Mouse (Mus musculus) stomach, embryonic 14.5 days (tissue): ENCODE data around the gene Gm3448. TPM values are rescaled to one million over a fixed set of nuclear protein-coding genes. Genes with fewer than 3 reads are reported as not detected.
"Not testable (repeated sequence)": the region's sequence is repeated elsewhere in the genome, so short reads cannot be mapped to it uniquely, and the experiment has no call there.

Experiments used
- ATAC-seq: fragments of 200-750 bp; cut with Nextera tagmentation; 2 replicates; pipeline ENCODE4 v1.8.0; 2017; ENCODE audit warnings: low read depth, moderate TSS enrichment; ENCODE audit not compliant: insufficient number of reproducible peaks, insufficient read depth, low FRiP score
- H3K27ac ChIP-seq: fragments of 300-500 bp; sonication (generic); 2 replicates; pipeline ENCODE4 v1.5.1; 2014; ENCODE audit warnings: mild to moderate bottlenecking, low read length, moderate library complexity, mixed read lengths
- H3K27me3 ChIP-seq: fragments of 300-500 bp; sonication (generic); 2 replicates; pipeline ENCODE4 v1.6.1; 2014; ENCODE audit warnings: low read length, control low read depth, mixed read lengths; ENCODE audit not compliant: control insufficient read depth, insufficient read depth
- H3K36me3 ChIP-seq: fragments of 300-500 bp; sonication (generic); 2 replicates; pipeline ENCODE4 v1.6.1; 2014; ENCODE audit warnings: mild to moderate bottlenecking, control low read depth, low read length, moderate library complexity, mixed read lengths; ENCODE audit not compliant: control insufficient read depth, insufficient read depth
- H3K4me1 ChIP-seq: fragments of 300-500 bp; sonication (generic); 2 replicates; pipeline ENCODE4 v1.6.1; 2014; ENCODE audit warnings: low read length, control low read depth, mixed read lengths; ENCODE audit not compliant: control insufficient read depth, insufficient read depth
- H3K4me2 ChIP-seq: fragments of 300-500 bp; sonication (generic); replicated peaks from 2 replicates; pipeline ENCODE4 v1.6.1; 2014; ENCODE audit warnings: low read depth, low read length, control low read depth
- H3K4me3 ChIP-seq: fragments of 300-500 bp; sonication (generic); 2 replicates; pipeline ENCODE4 v1.5.1; 2014; ENCODE audit warnings: low read depth, low read length, control low read depth
- H3K9ac ChIP-seq: fragments of 300-500 bp; sonication (generic); replicated peaks from 2 replicates; pipeline ENCODE4 v1.6.1; 2014; ENCODE audit warnings: low read depth, mild to moderate bottlenecking, control low read depth, low read length, moderate library complexity, mixed read lengths
- H3K9me3 ChIP-seq: fragments of 300-500 bp; sonication (generic); 2 replicates; pipeline ENCODE4 v1.6.1; 2016; ENCODE audit warnings: low read depth, low read length, control low read depth; ENCODE audit not compliant: control insufficient read depth
- WGBS: fragments of 180-500 bp; shearing (Covaris S2); extraction: QIAGEN DNeasy Blood & Tissue Kit; methylation state at CpG from one replicate; pipeline ENCODE4 v1.1.7; 2014; 5-methylcytosine and 5-hydroxymethylcytosine counted together
- polyA plus RNA-seq: library from polyadenylated mRNA; unstranded; fragments of >200 nt; fragmentation: Nextera tagmentation; extraction: Ambion mirVana; gene quantifications from 2 replicates; pipeline ENCODE4 v1.2.1, GENCODE M21; 2014

The Gm3448 gene
- polyA plus RNA-seq, 1 experiment from 2014 or later, result 5.0 TPM

- Histone ChIP-seq H3K9me3 (no peaks in the 10 kb centered on the region), H3K4me1 (no peaks in the 10 kb centered on the region), H3K4me2 (no peak overlapping the region), H3K27me3 (no peaks in the 10 kb centered on the region), H3K27ac (no peak overlapping the region), H3K36me3 (no peaks in the 10 kb centered on the region; the same call in 1 of the 2 replicates), H3K9ac (no peak overlapping the region), H3K4me3 (no peak overlapping the region)
- no peak for ATAC-seq
- WGBS, result 94% methylated on average over 4 of the region's 4 CpGs
Measured at GRCm38 (mm10) chr17:15055925-15056324, 14.6 kb upstream of the Gm3448 start.

- not testable (repeated sequence) for H3K4me1 ChIP-seq, H3K36me3 ChIP-seq, H3K4me3 ChIP-seq, H3K9me3 ChIP-seq, H3K27ac ChIP-seq, H3K27me3 ChIP-seq, H3K9ac ChIP-seq, H3K4me2 ChIP-seq, ATAC-seq
- 90% methylated on average over 11 of the region's 13 CpGs for WGBS
Measured at GRCm38 (mm10) chr17:15053829-15054200, 12.5 kb upstream of the Gm3448 start.

- not testable (repeated sequence) for ATAC-seq, H3K9me3 ChIP-seq, H3K4me3 ChIP-seq, H3K4me1 ChIP-seq, H3K36me3 ChIP-seq, H3K4me2 ChIP-seq, H3K27ac ChIP-seq, H3K9ac ChIP-seq, H3K27me3 ChIP-seq
- WGBS, result 91% methylated on average over 5 of the region's 8 CpGs
Measured at GRCm38 (mm10) chr17:15053183-15053828, 12.0 kb upstream of the Gm3448 start.

GRCm38 (mm10) chr17:15052766-15053165 lies 11.4 kb upstream of the Gm3448 start:
- not testable (repeated sequence) for ATAC-seq
- 77% methylated on average over 1 of the region's 1 CpGs for WGBS

GRCm38 (mm10) chr17:15050338-15050737 lies 9.0 kb upstream of the Gm3448 start:
- H3K4me1 ChIP-seq, H3K27me3 ChIP-seq, H3K4me3 ChIP-seq, H3K27ac ChIP-seq, H3K4me2 ChIP-seq, H3K36me3 ChIP-seq, H3K9ac ChIP-seq, H3K9me3 ChIP-seq, ATAC-seq: not testable (repeated sequence)
- WGBS, result no CpG with 5 or more reads among the region's 1 CpGs

More at GRCm38 (mm10) chr17:15052766-15053165, 11.4 kb upstream of the Gm3448 start:
- not testable (repeated sequence) for H3K4me2 ChIP-seq, H3K4me3 ChIP-seq, H3K27ac ChIP-seq, H3K27me3 ChIP-seq, H3K36me3 ChIP-seq, H3K9ac ChIP-seq, H3K9me3 ChIP-seq, H3K4me1 ChIP-seq

- not testable (repeated sequence) for H3K27ac ChIP-seq, H3K9me3 ChIP-seq, H3K4me1 ChIP-seq, H3K4me3 ChIP-seq, H3K9ac ChIP-seq, H3K27me3 ChIP-seq, H3K36me3 ChIP-seq, H3K4me2 ChIP-seq, ATAC-seq
- no CpG with 5 or more reads among the region's 3 CpGs for WGBS
Measured at GRCm38 (mm10) chr17:15040455-15040854, 882 bp downstream of the Gm3448 start.

GRCm38 (mm10) chr17:15031414-15031813 lies 9.9 kb downstream of the Gm3448 start:
- H3K27ac ChIP-seq, H3K4me1 ChIP-seq, H3K27me3 ChIP-seq, H3K9ac ChIP-seq, H3K4me2 ChIP-seq, H3K36me3 ChIP-seq, H3K9me3 ChIP-seq, H3K4me3 ChIP-seq, ATAC-seq: not testable (repeated sequence)
- WGBS, result no CpG with 5 or more reads among the region's 4 CpGs

- no CpG with 5 or more reads among the region's 6 CpGs for WGBS
- H3K36me3 ChIP-seq, ATAC-seq: not testable (repeated sequence)
Measured at GRCm38 (mm10) chr17:15025513-15025912, 15.8 kb downstream of the Gm3448 start.

GRCm38 (mm10) chr17:15024502-15025193 lies 16.7 kb downstream of the Gm3448 start:
- WGBS, result no CpG with 5 or more reads among the region's 48 CpGs
- H3K4me2 ChIP-seq, H3K9ac ChIP-seq, H3K27ac ChIP-seq, H3K36me3 ChIP-seq, H3K4me1 ChIP-seq, H3K27me3 ChIP-seq, H3K4me3 ChIP-seq, H3K9me3 ChIP-seq: not testable (repeated sequence)
- peak; percentile 86 for ATAC-seq

More at GRCm38 (mm10) chr17:15025513-15025912, 15.8 kb downstream of the Gm3448 start:
- not testable (repeated sequence) for H3K4me2 ChIP-seq, H3K9ac ChIP-seq, H3K9me3 ChIP-seq, H3K4me3 ChIP-seq, H3K4me1 ChIP-seq, H3K27me3 ChIP-seq, H3K27ac ChIP-seq
